Comparison of ENCODE assay signal across 9 mouse cellular contexts in the genomic region with DNA sequence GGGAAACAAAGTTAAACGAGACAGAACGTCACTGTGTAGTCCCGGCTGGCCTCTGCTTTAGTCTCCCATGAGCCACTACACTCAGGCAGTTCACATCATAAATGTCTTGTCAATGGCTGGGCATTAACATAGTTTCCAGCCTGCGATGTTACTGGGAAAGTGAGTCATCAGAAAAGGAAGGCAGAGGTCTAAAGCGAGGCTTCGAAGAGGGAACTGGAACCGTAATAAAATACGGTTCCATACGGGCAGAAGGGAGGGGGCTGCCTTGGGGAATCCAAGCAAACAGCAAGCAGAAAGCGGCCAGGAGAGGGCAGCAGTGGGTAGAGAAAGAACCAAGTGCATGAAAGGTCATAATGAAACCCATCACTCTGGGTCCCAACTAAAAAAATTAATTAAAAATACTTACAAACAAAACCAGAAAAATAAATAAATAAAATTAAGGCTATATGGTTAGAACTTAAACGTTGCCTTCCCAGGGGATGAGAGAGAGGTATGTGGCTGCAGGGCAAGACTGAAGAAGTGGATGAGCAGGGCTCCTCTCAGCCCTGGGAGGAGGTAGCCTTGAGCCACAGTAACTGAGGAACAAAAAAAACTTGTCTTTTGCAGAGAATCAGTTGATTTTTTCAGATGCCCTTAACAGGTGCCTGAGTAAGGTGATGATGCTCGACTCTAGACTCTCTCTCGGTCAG. TPM values are rescaled to one million over a fixed set of nuclear protein-coding genes. Genes with fewer than 3 reads are reported as not detected.
DNase-seq lines count a peak whose midpoint lies in the region; ATAC-seq lines count a peak whose summit lies in the region.
"Had no signal": no experiment of that assay in that cellular context is flagged by ENCODE, and none has a peak within 500 bp of the region (broad histone marks: within the 10 kb centered on the region; RNA-seq: fewer than 3 reads in every experiment).

No protein-coding gene starts in this region.

- ATAC-seq in forebrain, embryonic 12.5 days (ENCODE audit: low FRiP score) = peak; percentile 74
- 0 out of 2 replicates have a peak, but pooled peaks have one; percentile 55 for ATAC-seq in heart, embryonic 16.5 days (replicated peaks; ENCODE audit: extremely low read depth, insufficient read depth, low FRiP score)
- ATAC-seq in liver, embryonic 16.5 days (ENCODE audit: low read depth) = 0 out of 2 replicates have a peak, but pooled peaks have one; percentile 41
- peak; percentile 72 for ATAC-seq in neural tube, embryonic 13.5 days (ENCODE audit: low read depth)

- H3K27ac ChIP-seq in forebrain, embryonic 12.5 days = no peak overlapping the region
- no peak overlapping the region for H3K27ac ChIP-seq in heart, embryonic 16.5 days (ENCODE audit: low read length)
- no peak overlapping the region for H3K27ac ChIP-seq in liver, embryonic 16.5 days (ENCODE audit: low read length)
- H3K27ac ChIP-seq in neural tube, embryonic 13.5 days (replicated peaks) = no peak overlapping the region

- no peaks in the 10 kb centered on the region for H3K27me3 ChIP-seq in forebrain, embryonic 12.5 days
- no peaks in the 10 kb centered on the region for H3K27me3 ChIP-seq in heart, embryonic 16.5 days (ENCODE audit: control insufficient read depth, insufficient read depth, low read length)
- no peaks in the 10 kb centered on the region for H3K27me3 ChIP-seq in liver, embryonic 16.5 days (ENCODE audit: control insufficient read depth, insufficient read depth, low read depth, low read length)
- H3K27me3 ChIP-seq in neural tube, embryonic 13.5 days = no peaks in the 10 kb centered on the region

- no peak overlapping the region for H3K4me3 ChIP-seq in forebrain, embryonic 12.5 days (replicated peaks)
- peak overlapping the region; percentile 32 for H3K4me3 ChIP-seq in heart, embryonic 16.5 days (ENCODE audit: low read length)
- H3K4me3 ChIP-seq in liver, embryonic 16.5 days (ENCODE audit: low read depth, low read length) = no peak overlapping the region
- no peak overlapping the region for H3K4me3 ChIP-seq in neural tube, embryonic 13.5 days
- H3K4me3 ChIP-seq: erythroblast, embryonic 14.5 days had no signal

- H3K36me3 ChIP-seq in forebrain, embryonic 12.5 days (replicated peaks) = peaks cover 6% of the 10 kb centered on the region; the same call in 1 of the 2 replicates
- no peaks in the 10 kb centered on the region for H3K36me3 ChIP-seq in heart, embryonic 16.5 days (ENCODE audit: control insufficient read depth, insufficient read depth)
- no peaks in the 10 kb centered on the region for H3K36me3 ChIP-seq in liver, embryonic 16.5 days (ENCODE audit: control insufficient read depth, insufficient read depth)
- peaks cover 26% of the 10 kb centered on the region for H3K36me3 ChIP-seq in neural tube, embryonic 13.5 days

- whole genome bisulfite sequencing in forebrain, embryonic 12.5 days = 38% methylated on average over 13 of the region's 13 CpGs
- 32% methylated on average over 13 of the region's 13 CpGs for WGBS in heart, embryonic 16.5 days
- 26% methylated on average over 13 of the region's 13 CpGs for WGBS in liver, embryonic 16.5 days (ENCODE audit: insufficient replicate concordance)
- 32% methylated on average over 13 of the region's 13 CpGs for WGBS in neural tube, embryonic 13.5 days

- H3K9ac ChIP-seq in forebrain, embryonic 12.5 days = no peak overlapping the region
- peak overlapping the region; percentile 51; the same call in 1 of the 2 replicates for H3K9ac ChIP-seq in heart, embryonic 16.5 days (ENCODE audit: low read length)
- no peak overlapping the region for H3K9ac ChIP-seq in liver, embryonic 16.5 days (ENCODE audit: low read depth, low read length)
- no peak overlapping the region for H3K9ac ChIP-seq in neural tube, embryonic 13.5 days

- peak; percentile 57 to 76 for DNase-seq in CD8-positive naive resting alpha-beta T cell, adult 2 months (ENCODE audit: low read depth in 2 of 2, low spot score in 2 of 2)
- DNase-seq in c-Kit-positive CD71-negative TER-119-negative erythroid progenitor cells, embryonic 14.5 days (ENCODE audit: low read depth) = peak; percentile 72
- peak; percentile 77 to 92 for DNase-seq in kidney, postnatal 25 days
- DNase-seq in thymus, adult 18-20 months = peak; percentile 7 to 13

- H3K4me1 ChIP-seq in forebrain, embryonic 12.5 days = no peaks in the 10 kb centered on the region
- no peaks in the 10 kb centered on the region for H3K4me1 ChIP-seq in heart, embryonic 16.5 days (ENCODE audit: control insufficient read depth, insufficient read depth, low read length)
- H3K4me1 ChIP-seq in liver, embryonic 16.5 days (ENCODE audit: control insufficient read depth, low read depth, low read length) = peaks cover 18% of the 10 kb centered on the region
- H3K4me1 ChIP-seq in neural tube, embryonic 13.5 days (replicated peaks) = no peaks in the 10 kb centered on the region

- H3K9me3 ChIP-seq in forebrain, embryonic 12.5 days = no peaks in the 10 kb centered on the region
- no peaks in the 10 kb centered on the region for H3K9me3 ChIP-seq in heart, embryonic 16.5 days (replicated peaks; ENCODE audit: control insufficient read depth, low read length)
- no peaks in the 10 kb centered on the region for H3K9me3 ChIP-seq in liver, embryonic 16.5 days (replicated peaks; ENCODE audit: control insufficient read depth, low read length)
- no peaks in the 10 kb centered on the region for H3K9me3 ChIP-seq in neural tube, embryonic 13.5 days

- no peak overlapping the region for H3K4me2 ChIP-seq in forebrain, embryonic 12.5 days
- peak overlapping the region; percentile 57 for H3K4me2 ChIP-seq in heart, embryonic 16.5 days (ENCODE audit: low read depth, low read length)
- H3K4me2 ChIP-seq in liver, embryonic 16.5 days (ENCODE audit: low read depth, low read length) = peak overlapping the region; percentile 32
- peak overlapping the region; percentile 43 for H3K4me2 ChIP-seq in neural tube, embryonic 13.5 days

RNA-seq across cellular contexts. Expression of a gene that starts 24.4 kb away (rescaled TPM):
- 47.8 and 48.8 TPM in 2 replicates for polyA plus RNA-seq in forebrain, embryonic 12.5 days (2016; fragmentation: Nextera tagmentation; extraction: Ambion mirVana)
- polyA plus RNA-seq in heart, embryonic 16.5 days (2015; fragmentation: Nextera tagmentation; extraction: Ambion mirVana) = 31.9 and 33.8 TPM in 2 replicates
- polyA plus RNA-seq in liver, embryonic 16.5 days (2015; fragmentation: Nextera tagmentation; extraction: Ambion mirVana) = 20.0 and 20.5 TPM in 2 replicates
- 40.3 and 42.0 TPM in 2 replicates for polyA plus RNA-seq in neural tube, embryonic 13.5 days (2015; fragmentation: Nextera tagmentation; extraction: Ambion mirVana)

RNA-seq across cellular contexts. Expression of a gene that starts 33.1 kb away (rescaled TPM):
- 12.1 and 13.0 TPM in 2 replicates for polyA plus RNA-seq in forebrain, embryonic 12.5 days (2016; fragmentation: Nextera tagmentation; extraction: Ambion mirVana)
- polyA plus RNA-seq in heart, embryonic 16.5 days (2015; fragmentation: Nextera tagmentation; extraction: Ambion mirVana) = 3.5 and 4.4 TPM in 2 replicates
- polyA plus RNA-seq in liver, embryonic 16.5 days (2015; fragmentation: Nextera tagmentation; extraction: Ambion mirVana) = 10.2 and 10.7 TPM in 2 replicates
- 23.4 and 25.9 TPM in 2 replicates for polyA plus RNA-seq in neural tube, embryonic 13.5 days (2015; fragmentation: Nextera tagmentation; extraction: Ambion mirVana)

Comparison
In these comparisons a context has a peak if more than half of its experiments do, and no peak if none do; other contexts are left out.
1. DNase-seq: peak in every context shown above with its lines; median percentile 84 in kidney, postnatal 25 days; 72 in c-Kit-positive CD71-negative TER-119-negative erythroid progenitor cells, embryonic 14.5 days; 66 in CD8-positive naive resting alpha-beta T cell, adult 2 months; 10 in thymus, adult 18-20 months.